Mouse (Mus musculus) forebrain, embryonic 13.5 days (tissue): ENCODE results near the gene Tbc1d10c. TPM values are rescaled to one million over a fixed set of nuclear protein-coding genes. Genes with fewer than 3 reads are reported as not detected.
A peak's percentile ranks its signal among the peaks of the same experiment; 100 is the strongest.

Experiments used
- ATAC-seq: fragments of 200-750 bp; cut with Nextera tagmentation; 2 replicates; pipeline ENCODE4 v1.8.0; 2017
- H3K27ac ChIP-seq: fragments of 300-500 bp; sonication (generic); 2 replicates; pipeline ENCODE4 v1.5.1; 2015; ENCODE audit warnings: inconsistent platforms, mild to moderate bottlenecking, moderate library complexity
- H3K27me3 ChIP-seq: fragments of 300-500 bp; sonication (generic); 2 replicates; pipeline ENCODE4 v1.6.1; 2015; ENCODE audit warnings: mild to moderate bottlenecking, inconsistent platforms
- H3K36me3 ChIP-seq: fragments of 300-500 bp; sonication (generic); 2 replicates; pipeline ENCODE4 v1.6.1; 2015; ENCODE audit warnings: mild to moderate bottlenecking, inconsistent platforms; ENCODE audit not compliant: poor library complexity, severe bottlenecking
- H3K4me1 ChIP-seq: fragments of 300-500 bp; sonication (generic); 2 replicates; pipeline ENCODE4 v1.6.1; 2015; ENCODE audit warnings: inconsistent platforms
- H3K4me2 ChIP-seq: fragments of 300-500 bp; sonication (generic); 2 replicates; pipeline ENCODE4 v1.6.1; 2015; ENCODE audit warnings: inconsistent platforms, mild to moderate bottlenecking, moderate library complexity
- H3K4me3 ChIP-seq: fragments of 300-500 bp; sonication (generic); 2 replicates; pipeline ENCODE4 v1.5.1; 2015; ENCODE audit warnings: mild to moderate bottlenecking, inconsistent platforms
- H3K9ac ChIP-seq: fragments of 300-500 bp; sonication (generic); 2 replicates; pipeline ENCODE4 v1.6.1; 2015; ENCODE audit warnings: mild to moderate bottlenecking, inconsistent platforms
- H3K9me3 ChIP-seq: fragments of 300-500 bp; sonication (generic); replicated peaks from 2 replicates; pipeline ENCODE4 v1.6.1; 2016; ENCODE audit warnings: inconsistent platforms
- WGBS: fragments of 180-500 bp; shearing (Covaris S2); methylation state at CpG from one replicate; pipeline ENCODE4 v1.1.7; 2015; 5-methylcytosine and 5-hydroxymethylcytosine counted together
- polyA plus RNA-seq: library from polyadenylated mRNA; unstranded; fragments of >200 nt; fragmentation: Nextera tagmentation; extraction: Ambion mirVana; gene quantifications from 2 replicates; pipeline ENCODE4 v1.2.1, GENCODE M21; 2015

Gene Tbc1d10c
- polyA plus RNA-seq, 1 experiment from 2014 or later: 0.77 TPM

GRCm38 (mm10) chr19:4196548-4196947 is 5.5 kb upstream of the Tbc1d10c start:
- 68% methylated on average over 5 of the region's 5 CpGs for WGBS
- peaks cover 47% of the 10 kb centered on the region for H3K4me1 ChIP-seq
- no peak overlapping the region for H3K27ac ChIP-seq
- no peak overlapping the region for H3K9ac ChIP-seq
- H3K9me3 ChIP-seq: no peaks in the 10 kb centered on the region
- H3K27me3 ChIP-seq: no peaks in the 10 kb centered on the region
- no peak for ATAC-seq
- peaks cover 71% of the 10 kb centered on the region for H3K36me3 ChIP-seq
- H3K4me3 ChIP-seq: no peak overlapping the region
- H3K4me2 ChIP-seq: no peak overlapping the region

DNA sequence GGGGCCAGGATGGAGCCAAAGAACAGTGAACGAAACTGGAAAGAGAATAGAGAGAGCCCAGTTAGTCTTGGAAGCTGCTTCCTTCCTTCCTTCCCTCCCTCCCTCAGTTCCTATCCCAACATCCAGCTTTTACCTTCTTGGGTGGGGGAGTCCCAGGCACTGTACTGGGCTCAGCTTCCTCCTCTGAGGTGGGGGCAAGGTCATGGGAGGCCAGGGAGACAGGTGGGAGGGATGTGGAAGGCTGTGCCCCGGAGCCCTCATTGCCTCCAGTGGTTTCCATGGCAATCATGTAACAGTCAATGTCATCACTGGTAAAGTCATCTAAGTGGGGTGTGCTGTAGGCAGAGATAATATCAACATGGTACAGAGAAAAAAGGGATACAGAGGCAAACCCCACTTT is 5.0 kb upstream of the Tbc1d10c start:
- peaks cover 71% of the 10 kb centered on the region for H3K36me3 ChIP-seq
- peaks cover 45% of the 10 kb centered on the region for H3K4me1 ChIP-seq
- no peak overlapping the region for H3K4me2 ChIP-seq
- H3K27me3 ChIP-seq: no peaks in the 10 kb centered on the region
- H3K9me3 ChIP-seq: no peaks in the 10 kb centered on the region
- H3K4me3 ChIP-seq: no peak overlapping the region
- H3K9ac ChIP-seq: no peak overlapping the region
- H3K27ac ChIP-seq: peak overlapping the region; percentile 32
- ATAC-seq: no peak
- 73% methylated on average over 2 of the region's 2 CpGs for WGBS

- Histone ChIP-seq H3K4me2 (no peak overlapping the region), H3K4me1 (peaks cover 35% of the 10 kb centered on the region), H3K27ac (no peak overlapping the region; the same call in none of the 2 replicates), H3K4me3 (no peak overlapping the region), H3K36me3 (peaks cover 68% of the 10 kb centered on the region), H3K9me3 (no peaks in the 10 kb centered on the region), H3K9ac (no peak overlapping the region), H3K27me3 (no peaks in the 10 kb centered on the region)
- 82% methylated on average over 12 of the region's 12 CpGs for WGBS
- ATAC-seq: no peak
Observed at GRCm38 (mm10) chr19:4194776-4195650, 3.9 kb upstream of the Tbc1d10c start.

GRCm38 (mm10) chr19:4194021-4194724 is 3.1 kb upstream of the Tbc1d10c start:
- H3K27me3 ChIP-seq: no peaks in the 10 kb centered on the region
- peaks cover 62% of the 10 kb centered on the region for H3K36me3 ChIP-seq
- H3K4me1 ChIP-seq: peaks cover 32% of the 10 kb centered on the region
- 91% methylated on average over 8 of the region's 8 CpGs for WGBS
- H3K4me3 ChIP-seq: no peak overlapping the region; the same call in 1 of the 2 replicates
- H3K9me3 ChIP-seq: no peaks in the 10 kb centered on the region
- H3K27ac ChIP-seq: no peak overlapping the region
- H3K4me2 ChIP-seq: peak overlapping the region; percentile 82; the same call in 1 of the 2 replicates
- no peak for ATAC-seq
- 0 out of 2 replicates have a peak overlapping the region, but pooled peaks have one; percentile 96 for H3K9ac ChIP-seq

- H3K4me1 ChIP-seq: peaks cover 32% of the 10 kb centered on the region
- H3K36me3 ChIP-seq: peaks cover 51% of the 10 kb centered on the region
- no peak for ATAC-seq
- H3K9ac ChIP-seq: peak overlapping the region; percentile 96
- peak overlapping the region; percentile 82 for H3K4me2 ChIP-seq
- no peaks in the 10 kb centered on the region for H3K27me3 ChIP-seq
- H3K9me3 ChIP-seq: no peaks in the 10 kb centered on the region
- no peak overlapping the region; the same call in none of the 2 replicates for H3K27ac ChIP-seq
- 62% methylated on average over 6 of the region's 6 CpGs for WGBS
- H3K4me3 ChIP-seq: peak overlapping the region; percentile 97
Observed at GRCm38 (mm10) chr19:4193129-4193528, 2.0 kb upstream of the Tbc1d10c start.

DNA sequence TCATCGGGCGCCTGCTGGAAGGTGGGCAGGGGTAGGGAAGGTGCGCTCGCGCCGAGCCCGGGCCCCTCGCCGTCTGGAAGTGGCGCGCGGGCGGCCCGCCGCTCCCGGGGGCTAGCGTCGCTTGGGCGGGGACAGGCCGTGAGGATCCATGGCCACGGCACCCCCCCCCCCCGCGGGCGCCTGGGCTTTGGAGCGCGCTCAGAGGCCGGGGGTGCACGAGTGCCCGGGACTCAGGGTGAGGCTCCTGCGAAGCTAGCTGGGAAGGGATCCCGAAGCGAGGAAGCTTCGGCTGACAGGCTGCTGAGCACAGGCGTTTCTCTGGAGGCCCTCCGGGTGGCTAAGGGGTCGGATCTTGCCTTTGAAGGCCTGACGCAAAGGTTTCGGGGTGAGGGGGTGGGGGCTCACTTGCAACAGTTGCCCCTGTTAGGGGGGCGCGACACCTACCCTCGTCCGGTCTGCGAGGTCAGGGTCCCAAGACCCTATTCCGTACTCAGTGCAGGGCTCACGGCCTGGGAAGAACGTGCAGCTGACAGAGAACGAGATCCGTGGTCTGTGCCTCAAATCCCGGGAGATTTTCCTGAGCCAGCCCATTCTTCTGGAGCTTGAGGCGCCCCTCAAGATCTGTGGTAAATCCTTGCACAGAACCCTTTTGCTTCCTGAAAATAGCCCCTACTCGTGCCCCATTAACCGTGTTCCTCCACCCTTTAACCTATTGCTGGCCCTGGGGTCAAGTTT is 1.3 kb upstream of the Tbc1d10c start:
- H3K4me3 ChIP-seq: peak overlapping the region; percentile 97
- peak overlapping the region; percentile 96 for H3K9ac ChIP-seq
- peak overlapping the region; percentile 81 for H3K27ac ChIP-seq
- H3K27me3 ChIP-seq: no peaks in the 10 kb centered on the region
- ATAC-seq: no peak; the same call in 1 of the 2 replicates
- no peaks in the 10 kb centered on the region for H3K9me3 ChIP-seq
- peaks cover 45% of the 10 kb centered on the region for H3K36me3 ChIP-seq
- H3K4me1 ChIP-seq: peaks cover 32% of the 10 kb centered on the region
- under 1% methylated on average over 46 of the region's 52 CpGs for WGBS
- peak overlapping the region; percentile 82 for H3K4me2 ChIP-seq

- Histone ChIP-seq H3K4me1 (peaks cover 32% of the 10 kb centered on the region), H3K9me3 (no peaks in the 10 kb centered on the region), H3K4me2 (peak within 1 kb of the TSS; percentile 82), H3K36me3 (peaks cover 37% of the 10 kb centered on the region), H3K4me3 (peak within 1 kb of the TSS; percentile 97), H3K27ac (peak within 1 kb of the TSS; percentile 81), H3K9ac (peak within 1 kb of the TSS; percentile 96), H3K27me3 (no peaks in the 10 kb centered on the region)
- whole genome bisulfite sequencing: 9% methylated on average over 35 of the region's 47 CpGs
- peak; percentile 92 for ATAC-seq
Observed at GRCm38 (mm10) chr19:4191528-4192250, 605 bp upstream of the Tbc1d10c start, which contains the start of gene Ppp1ca. Gene Ppp1ca, plus strand, starts transcription at chr19:4192065.

- 88% methylated on average over 12 of the region's 12 CpGs for WGBS
- H3K4me2 ChIP-seq: no peak overlapping the region
- peaks cover 12% of the 10 kb centered on the region for H3K36me3 ChIP-seq
- peaks cover 17% of the 10 kb centered on the region for H3K4me1 ChIP-seq
- no peaks in the 10 kb centered on the region for H3K27me3 ChIP-seq
- H3K27ac ChIP-seq: no peak overlapping the region
- H3K9me3 ChIP-seq: no peaks in the 10 kb centered on the region
- ATAC-seq: no peak
- H3K4me3 ChIP-seq: no peak overlapping the region
- no peak overlapping the region for H3K9ac ChIP-seq
Observed at GRCm38 (mm10) chr19:4189051-4189620, 1.9 kb downstream of the Tbc1d10c start.

DNA sequence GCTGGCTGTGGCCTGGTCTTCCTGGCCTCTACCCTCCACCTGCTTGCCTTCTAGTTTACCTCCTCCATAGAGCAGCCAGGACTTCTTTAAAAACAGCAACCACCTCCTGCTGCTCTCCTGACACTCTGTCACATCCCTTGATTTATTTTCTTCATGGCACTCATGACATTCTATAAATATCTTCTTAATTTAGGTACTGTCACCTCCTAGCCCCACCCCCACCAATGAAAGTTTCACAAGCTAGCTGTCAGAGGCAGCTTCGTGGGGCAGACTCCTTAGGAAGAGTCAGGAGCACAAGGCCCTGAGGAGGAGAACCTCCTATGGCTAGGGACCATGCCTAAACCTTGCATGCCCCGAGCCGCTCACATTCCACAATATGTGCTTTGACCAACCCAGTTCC is 3.8 kb downstream of the Tbc1d10c start:
- WGBS: 75% methylated on average over 3 of the region's 3 CpGs
- H3K27me3 ChIP-seq: no peaks in the 10 kb centered on the region
- no peak overlapping the region for H3K4me2 ChIP-seq
- no peaks in the 10 kb centered on the region for H3K4me1 ChIP-seq
- no peak for ATAC-seq
- H3K4me3 ChIP-seq: no peak overlapping the region
- H3K36me3 ChIP-seq: no peaks in the 10 kb centered on the region
- H3K9me3 ChIP-seq: no peaks in the 10 kb centered on the region
- no peak overlapping the region for H3K9ac ChIP-seq
- no peak overlapping the region for H3K27ac ChIP-seq

DNA sequence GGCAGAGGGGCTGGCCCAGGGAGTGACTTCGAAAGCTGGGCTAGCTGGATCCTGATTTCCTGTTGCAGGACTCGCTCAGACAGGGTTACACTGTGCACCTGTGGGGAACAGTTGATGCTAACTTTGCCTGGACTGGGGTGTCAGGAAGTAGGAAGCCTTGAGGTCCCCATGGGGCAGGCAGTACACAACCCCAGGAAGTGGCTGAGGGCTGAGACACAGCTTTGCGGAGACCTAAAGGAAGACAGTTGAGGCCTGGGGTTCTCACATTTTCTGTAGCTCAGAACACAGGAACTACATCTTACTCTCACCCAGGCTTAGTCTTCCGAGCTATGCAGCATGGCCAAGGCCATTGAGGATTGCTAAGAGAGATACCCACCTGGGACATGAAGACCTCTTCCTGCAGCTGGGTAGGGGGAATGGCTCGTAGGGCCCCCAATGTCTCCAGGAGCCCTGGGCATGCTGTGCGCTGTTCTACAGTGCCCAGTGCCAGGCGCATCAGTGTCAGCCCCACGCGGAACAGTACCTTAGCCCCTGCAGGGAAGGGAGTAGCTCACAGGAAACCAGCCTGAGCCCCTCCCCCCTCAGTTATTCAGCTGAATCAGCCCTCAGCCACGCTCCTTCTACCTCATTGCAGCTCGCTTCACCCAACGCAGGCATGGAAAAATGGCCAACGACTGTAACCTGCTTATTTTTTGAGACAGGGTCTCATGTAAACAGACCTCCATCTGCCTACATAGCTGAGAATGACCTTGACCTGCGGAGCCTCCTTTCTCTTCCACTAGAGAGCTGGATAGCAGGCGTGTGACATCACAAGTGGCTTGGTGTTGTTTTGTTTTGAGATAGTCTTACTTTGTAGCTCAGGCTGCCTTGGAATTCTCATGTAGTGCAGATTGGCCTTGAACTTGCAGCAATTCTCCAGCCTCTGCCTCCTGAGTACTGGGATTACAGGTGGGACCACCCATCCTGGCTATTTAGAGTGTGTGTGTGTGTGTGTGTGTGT is 5.8 kb downstream of the Tbc1d10c start:
- 65% methylated on average over 15 of the region's 15 CpGs for WGBS
- no peak for ATAC-seq
- H3K4me1 ChIP-seq: peaks cover 7% of the 10 kb centered on the region
- H3K4me2 ChIP-seq: no peak overlapping the region
- H3K4me3 ChIP-seq: no peak overlapping the region
- 0 out of 2 replicates have a peak overlapping the region, but pooled peaks have one; percentile 5 for H3K9ac ChIP-seq
- H3K27ac ChIP-seq: no peak overlapping the region
- no peaks in the 10 kb centered on the region for H3K9me3 ChIP-seq
- no peaks in the 10 kb centered on the region for H3K36me3 ChIP-seq
- H3K27me3 ChIP-seq: no peaks in the 10 kb centered on the region
